Mouse (Mus musculus) kidney, postnatal 25 days (tissue): Measurements from ENCODE around the gene Gm49721.
"Not testable (repeated sequence)": the region's sequence is repeated elsewhere in the genome, so short reads cannot be mapped to it uniquely, and the experiment has no call there.

Experiments
- DNase-seq, 2 experiments: peaks; one replicate each; pipeline ENCODE4 v3.0.0; 2021; ENCODE audit warnings: mixed read lengths in 2 of 2

Gene Gm49721

DNA sequence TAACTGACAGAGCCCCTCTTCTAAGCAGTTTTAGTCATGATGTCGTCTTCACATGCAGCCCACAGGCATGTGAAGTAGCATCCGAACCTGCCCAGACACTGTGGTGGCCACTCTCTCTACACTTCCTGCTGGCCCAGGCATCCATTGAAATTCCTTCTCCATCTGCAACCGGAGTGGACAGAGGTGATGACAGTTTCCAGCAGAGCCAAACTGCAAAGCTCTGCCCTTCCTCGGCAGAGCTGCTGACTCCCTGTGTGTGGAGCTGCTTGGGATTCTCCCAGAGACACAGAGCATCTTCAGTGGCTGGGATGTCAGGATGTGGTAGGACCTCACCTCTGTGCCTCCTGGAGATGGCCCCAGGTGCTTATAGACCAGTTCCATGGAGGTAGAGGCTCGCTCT is 105.8 kb downstream of the Gm49721 start:
- DNase-seq: not testable (repeated sequence)

DNA sequence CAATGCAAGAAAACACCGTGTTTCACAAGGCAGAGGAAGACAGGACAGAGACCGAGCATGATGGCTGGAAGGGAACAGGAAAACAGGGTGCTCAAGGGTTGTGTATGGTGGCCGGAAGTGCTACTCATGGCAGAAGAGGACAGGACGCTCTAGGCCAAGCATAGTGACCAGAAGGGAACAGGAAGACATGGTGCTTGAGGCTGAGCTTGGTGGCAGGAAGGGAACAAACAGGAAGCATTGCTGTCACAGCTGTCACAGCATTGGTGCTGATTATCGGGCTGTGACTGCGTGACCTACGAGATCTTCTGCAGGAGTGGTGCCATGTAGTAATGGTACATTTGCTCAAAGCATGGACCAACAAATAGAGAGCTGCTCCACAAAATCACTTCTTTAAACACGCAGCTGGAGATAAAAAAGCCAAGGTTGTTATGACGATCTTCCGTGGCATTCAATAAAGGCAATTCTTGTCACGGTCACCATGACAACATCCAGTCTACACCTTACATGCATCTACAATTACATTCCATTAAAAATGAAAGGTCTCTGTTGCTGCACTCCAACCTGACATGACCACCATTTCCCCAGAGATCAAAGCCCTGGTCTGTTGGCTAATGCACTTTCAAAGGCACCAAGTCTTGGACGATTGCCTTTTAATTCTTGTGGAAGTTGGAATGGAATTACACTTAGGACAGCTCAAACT is 106.9 kb downstream of the Gm49721 start:
- DNase-seq: not testable (repeated sequence)

DNA sequence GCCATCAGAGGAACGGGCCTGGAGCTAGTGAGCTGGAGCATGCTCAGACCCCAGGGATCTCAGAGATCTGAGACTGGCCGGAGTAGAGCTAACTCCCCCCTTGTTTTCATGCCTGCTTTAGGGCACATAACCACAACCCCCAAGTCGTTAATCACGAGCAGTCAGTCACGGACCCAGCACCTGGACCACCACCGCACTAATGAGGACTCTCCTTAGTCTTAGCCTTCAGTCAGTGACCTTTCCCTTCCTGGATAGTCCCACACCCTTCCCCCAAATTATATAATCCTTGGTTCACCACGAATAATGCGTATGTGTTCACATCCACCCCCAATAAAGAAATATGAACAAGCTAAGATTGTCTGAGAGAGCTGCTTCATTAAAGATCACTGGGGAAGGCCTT is 108.1 kb downstream of the Gm49721 start:
- not testable (repeated sequence) for DNase-seq
